Mouse (Mus musculus) retina, embryonic 14.5 days (tissue): ENCODE measurements at regions not wholly inside any gene's neighbourhood (a gene's known extent, or its start where the extent isn't known, plus 50 kb on each side); places are given as distances from the start of the nearest gene placed in this dataset.
A peak's percentile ranks its signal among the peaks of the same experiment; 100 is the strongest.

ENCODE experiments used
- DNase-seq: peaks from one replicate; pipeline ENCODE4 v3.0.0-alpha.2; 2015; ENCODE audit warnings: low spot score

DNA sequence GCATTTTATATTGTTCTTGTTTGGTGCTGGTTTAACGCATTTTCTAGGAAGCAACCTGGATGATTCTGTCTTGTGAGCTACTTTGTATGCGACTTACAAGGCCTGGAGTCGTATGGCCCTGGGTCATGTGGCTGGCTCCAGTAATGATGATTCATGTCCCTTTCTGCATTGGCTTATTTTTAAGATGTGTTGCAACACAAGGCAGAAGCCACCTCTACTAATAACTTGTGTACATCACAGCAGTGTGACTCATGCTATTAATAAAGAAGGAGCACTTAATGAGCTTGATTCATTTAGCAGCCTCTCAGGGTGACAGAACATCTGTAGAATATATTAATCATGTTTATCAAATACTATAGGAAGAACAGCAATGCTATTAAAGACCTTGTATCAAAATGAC lies 84.0 kb downstream of the Slc5a7 start:
- no peak for DNase-seq

DNA sequence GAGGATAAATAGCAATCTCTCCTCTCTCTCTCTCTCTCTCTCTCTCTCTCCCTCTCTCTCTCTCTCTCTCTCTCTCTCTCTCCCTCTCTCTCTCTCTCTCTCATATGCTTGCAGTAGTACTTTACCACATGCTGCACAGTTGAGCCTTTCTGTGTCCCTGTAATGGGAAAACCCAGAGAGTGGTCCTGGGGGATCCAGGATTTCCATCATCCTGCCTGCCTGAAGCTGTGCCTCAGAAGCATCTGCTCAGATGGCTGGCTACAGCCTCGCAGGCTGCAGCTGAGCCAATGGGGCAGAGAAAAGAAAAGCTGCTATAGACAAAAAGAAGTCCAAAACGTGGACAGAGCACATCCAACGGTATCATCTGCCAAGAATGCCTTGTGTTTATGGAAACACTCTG lies 97.1 kb downstream of the Slc5a7 start:
- DNase-seq, result peak; percentile 8

- no peak for DNase-seq
Observed at GRCm38 (mm10) chr17:54192231-54192573, 106.6 kb downstream of the Slc5a7 start.

- DNase-seq, result no peak
Observed at GRCm38 (mm10) chr17:54191526-54192230, 107.2 kb downstream of the Slc5a7 start.

- DNase-seq, result no peak
Observed at GRCm38 (mm10) chr17:54188997-54189553, 109.8 kb downstream of the Slc5a7 start.

- no peak for DNase-seq
Observed at GRCm38 (mm10) chr17:54182073-54182472, 116.8 kb downstream of the Slc5a7 start.

DNA sequence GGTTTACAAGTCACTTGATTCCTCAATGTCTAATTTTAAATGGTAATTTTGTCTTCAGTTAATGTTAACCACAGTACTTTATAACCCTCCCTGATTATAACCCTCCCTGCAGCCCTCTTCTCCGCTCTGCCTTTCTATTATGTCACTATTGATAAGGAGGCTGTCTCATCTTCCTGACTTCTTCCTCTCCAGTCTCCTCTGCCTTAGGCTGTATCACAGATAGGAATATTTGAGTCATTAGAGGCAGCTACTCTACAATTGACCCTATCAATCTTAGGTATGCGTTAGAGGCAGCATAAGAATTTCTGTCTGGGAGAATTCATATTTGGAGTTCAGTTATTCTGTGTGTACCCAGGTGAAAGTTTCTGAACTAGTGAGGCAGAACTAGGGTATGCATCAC lies 118.3 kb downstream of the Slc5a7 start:
- DNase-seq, result no peak

DNA sequence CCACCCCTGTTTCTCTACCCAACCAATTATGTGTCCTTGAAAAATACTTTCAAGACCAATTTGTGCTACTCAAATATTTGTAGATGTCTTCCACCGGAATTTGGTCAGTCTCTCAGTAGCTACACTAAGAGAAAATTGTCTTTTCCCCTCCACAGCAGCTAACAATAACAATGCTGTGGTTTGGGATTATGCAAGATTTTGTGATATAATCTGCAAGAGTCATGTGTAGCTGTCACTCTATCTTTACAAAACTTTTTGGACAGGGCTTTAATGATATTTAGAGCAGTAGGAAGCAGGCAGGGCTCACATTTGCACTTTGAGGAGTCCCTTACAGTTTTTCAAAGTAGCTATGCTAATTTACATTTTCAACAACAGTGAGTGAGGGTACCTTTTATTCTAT lies 128.1 kb downstream of the Slc5a7 start:
- no peak for DNase-seq

GRCm38 (mm10) chr17:54168039-54168438 lies 130.8 kb downstream of the Slc5a7 start:
- DNase-seq, result no peak

- no peak for DNase-seq
Observed at GRCm38 (mm10) chr17:54162383-54162782, 136.5 kb downstream of the Slc5a7 start.

DNA sequence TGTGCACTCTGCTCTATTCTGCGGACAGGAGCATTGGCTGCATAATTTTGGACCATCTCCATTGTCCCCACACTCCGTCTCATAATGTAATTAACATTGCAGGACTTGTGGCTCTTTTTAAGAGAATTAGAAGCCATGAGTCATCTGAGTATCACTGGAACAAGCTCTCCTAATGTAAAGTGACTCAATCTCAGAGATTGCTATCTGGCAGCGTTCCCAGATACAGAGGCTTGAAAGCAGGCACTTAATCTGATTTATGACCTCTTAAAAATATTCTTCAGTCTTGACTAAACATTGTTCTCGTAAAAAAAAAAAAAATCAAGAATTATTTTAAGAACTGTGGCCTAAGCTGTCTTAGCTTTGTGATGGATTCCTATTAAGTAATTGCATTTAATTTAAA lies 140.1 kb downstream of the Slc5a7 start:
- DNase-seq, result no peak

GRCm38 (mm10) chr17:54158330-54158729 lies 140.5 kb downstream of the Slc5a7 start:
- DNase-seq, result no peak

DNA sequence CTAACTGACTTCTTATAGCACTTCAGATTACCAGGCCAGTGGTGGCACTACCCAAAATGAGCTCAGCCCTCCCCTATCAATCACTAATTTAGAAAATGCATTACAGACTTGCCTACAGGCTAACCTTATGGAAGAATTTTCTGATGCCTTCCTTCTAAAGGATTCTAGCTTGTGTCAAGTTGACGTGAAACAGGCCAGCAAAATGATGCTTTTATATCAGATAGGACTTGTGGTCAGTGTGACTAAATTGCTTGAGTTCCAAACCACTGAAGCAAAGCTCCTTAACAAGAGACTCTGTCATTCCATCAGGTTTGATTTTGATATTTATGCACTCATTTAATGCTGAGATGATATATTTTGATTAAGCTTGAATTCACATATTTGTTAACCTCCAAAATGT lies 143.0 kb downstream of the Slc5a7 start:
- DNase-seq, result no peak

DNA sequence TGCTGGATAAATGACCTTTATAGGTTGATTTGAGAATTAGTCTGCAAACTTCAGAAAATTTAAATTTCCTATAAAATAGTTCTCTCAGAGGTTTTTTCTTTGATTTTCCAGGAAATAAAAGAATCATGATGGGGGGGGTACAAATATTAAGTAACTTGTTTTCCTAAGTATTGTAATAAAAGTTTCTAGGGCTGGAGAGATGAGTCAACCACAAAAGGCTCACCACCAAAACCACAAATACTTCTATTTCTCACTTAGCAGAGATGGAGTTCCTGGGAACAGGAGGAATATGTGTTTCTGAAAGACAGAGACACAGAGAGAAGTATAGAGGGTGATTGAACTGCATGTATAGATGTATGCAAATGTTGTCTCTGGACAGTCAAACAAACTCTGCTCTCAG lies 144.3 kb downstream of the Slc5a7 start:
- DNase-seq, result no peak
